Mouse (Mus musculus) lung, postnatal 0 days (tissue): ENCODE results near the gene Fstl5. TPM values are rescaled to one million over a fixed set of nuclear protein-coding genes. Genes with fewer than 3 reads are reported as not detected.

Experiments
- ATAC-seq: fragments of 200-750 bp; cut with Nextera tagmentation; 2 replicates; pipeline ENCODE4 v1.8.0; 2017; ENCODE audit warnings: moderate library complexity
- DNase-seq: peaks from one replicate; pipeline ENCODE4 v3.0.0-alpha.2; 2016; ENCODE audit warnings: low spot score
- H3K27ac ChIP-seq: fragments of 300-500 bp; sonication (generic); 2 replicates; pipeline ENCODE4 v1.5.1; 2014; ENCODE audit warnings: antibody characterized with exemption, mild to moderate bottlenecking, low read length, mixed read lengths
- H3K27me3 ChIP-seq: fragments of 300-500 bp; sonication (generic); replicated peaks from 2 replicates; pipeline ENCODE4 v1.6.1; 2014; ENCODE audit warnings: low read length, mixed read lengths; ENCODE audit not compliant: insufficient read depth
- H3K36me3 ChIP-seq: fragments of 300-500 bp; sonication (generic); 2 replicates; pipeline ENCODE4 v1.6.1; 2014; ENCODE audit warnings: low read length, mixed read lengths; ENCODE audit not compliant: insufficient read depth
- H3K4me1 ChIP-seq: fragments of 300-500 bp; sonication (generic); 2 replicates; pipeline ENCODE4 v1.6.1; 2014; ENCODE audit warnings: antibody characterized with exemption, low read depth, low read length, mixed read lengths; ENCODE audit not compliant: insufficient read depth
- H3K4me2 ChIP-seq: fragments of 300-500 bp; sonication (generic); replicated peaks from 2 replicates; pipeline ENCODE4 v1.6.1; 2014; ENCODE audit warnings: low read depth, mild to moderate bottlenecking, low read length, moderate library complexity, mixed read lengths
- H3K4me3 ChIP-seq: fragments of 300-500 bp; sonication (generic); 2 replicates; pipeline ENCODE4 v1.5.1; 2014; ENCODE audit warnings: low read depth, low read length
- H3K9ac ChIP-seq: fragments of 300-500 bp; sonication (generic); replicated peaks from 2 replicates; pipeline ENCODE4 v1.6.1; 2014; ENCODE audit warnings: low read depth, mild to moderate bottlenecking
- H3K9me3 ChIP-seq: fragments of 300-500 bp; sonication (generic); 2 replicates; pipeline ENCODE4 v1.6.1; 2016; ENCODE audit warnings: low read length, mixed read lengths
- CTCF ChIP-seq: IDR thresholded peaks from 2 replicates; pipeline ENCODE4 v1.5.1; 2016; ENCODE audit warnings: antibody characterized with exemption, mild to moderate bottlenecking
- EP300 ChIP-seq: IDR thresholded peaks from 2 replicates; pipeline ENCODE4 v1.6.1; 2016; ENCODE audit warnings: antibody characterized with exemption, mild to moderate bottlenecking, control low read depth
- WGBS: fragments of 180-500 bp; shearing (Covaris S2); extraction: QIAGEN DNeasy Blood & Tissue Kit; methylation state at CpG from one replicate; pipeline ENCODE4 v1.1.7; 2014; 5-methylcytosine and 5-hydroxymethylcytosine counted together
- polyA plus RNA-seq: library from polyadenylated mRNA; unstranded; fragments of >200 nt; fragmentation: Nextera tagmentation; extraction: Ambion mirVana; gene quantifications from 2 replicates; pipeline ENCODE4 v1.2.1, GENCODE M21; 2015

Gene Fstl5
- polyA plus RNA-seq, 1 experiment from 2014 or later = not detected

DNA sequence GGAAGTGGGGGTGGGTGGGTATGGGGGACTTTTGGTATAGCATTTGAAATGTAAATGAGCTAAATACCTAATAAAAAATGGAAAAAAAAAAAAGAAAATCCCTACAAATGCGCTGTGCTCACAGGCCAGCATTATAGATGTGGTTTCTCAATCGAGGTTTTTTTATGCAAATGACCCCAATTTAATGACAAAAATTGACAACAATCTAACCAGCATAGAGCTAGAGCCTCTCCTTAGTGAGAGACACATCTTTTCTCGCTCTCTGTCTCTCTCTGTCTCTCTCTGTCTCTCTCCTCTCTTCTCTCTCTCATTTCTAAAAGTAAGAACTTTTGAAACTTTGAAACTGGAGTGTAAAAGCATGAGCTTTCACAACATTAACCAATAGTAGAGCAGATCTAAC lies 498.4 kb downstream of the Fstl5 start:
- no peak overlapping the region for H3K4me2 ChIP-seq
- H3K27me3 ChIP-seq = no peaks in the 10 kb centered on the region
- no peak for DNase-seq
- 65% methylated on average over 3 of the region's 3 CpGs for WGBS
- no peaks in the 10 kb centered on the region for H3K4me1 ChIP-seq
- H3K4me3 ChIP-seq = no peak overlapping the region
- no peaks in the 10 kb centered on the region for H3K36me3 ChIP-seq
- TF ChIP-seq EP300 (no peak), CTCF (no peak)
- H3K9ac ChIP-seq = no peak overlapping the region
- H3K9me3 ChIP-seq = no peaks in the 10 kb centered on the region
- H3K27ac ChIP-seq = no peak overlapping the region
- no peak for ATAC-seq

DNA sequence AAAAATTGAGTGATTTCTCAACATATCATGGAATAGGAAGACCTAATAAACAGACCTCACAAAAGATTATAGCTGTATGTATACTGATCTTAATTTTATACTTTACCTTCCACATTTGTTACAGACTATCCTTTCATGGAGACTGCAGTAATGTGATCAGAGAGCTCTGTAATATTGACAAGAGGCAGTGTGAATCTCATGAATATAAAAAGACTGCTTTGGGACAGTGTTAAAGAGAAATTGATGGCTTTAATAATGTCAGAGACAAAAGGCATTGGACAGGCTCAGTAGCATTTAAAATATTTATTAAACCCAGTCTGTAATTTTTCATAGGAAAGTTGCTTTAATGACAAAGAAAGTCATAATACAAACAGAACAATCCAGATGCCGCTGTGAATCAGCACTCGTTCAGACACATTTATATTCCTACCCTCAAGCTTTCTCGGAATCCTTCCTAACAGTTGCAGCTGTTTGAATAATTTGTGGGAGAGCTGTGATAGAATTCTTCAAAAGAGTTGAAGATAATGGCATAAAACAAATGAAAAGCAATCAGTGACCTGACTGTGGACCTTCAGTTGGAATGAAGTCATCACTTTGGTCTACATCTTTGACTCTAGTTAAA lies 499.0 kb downstream of the Fstl5 start:
- ATAC-seq = no peak

DNA sequence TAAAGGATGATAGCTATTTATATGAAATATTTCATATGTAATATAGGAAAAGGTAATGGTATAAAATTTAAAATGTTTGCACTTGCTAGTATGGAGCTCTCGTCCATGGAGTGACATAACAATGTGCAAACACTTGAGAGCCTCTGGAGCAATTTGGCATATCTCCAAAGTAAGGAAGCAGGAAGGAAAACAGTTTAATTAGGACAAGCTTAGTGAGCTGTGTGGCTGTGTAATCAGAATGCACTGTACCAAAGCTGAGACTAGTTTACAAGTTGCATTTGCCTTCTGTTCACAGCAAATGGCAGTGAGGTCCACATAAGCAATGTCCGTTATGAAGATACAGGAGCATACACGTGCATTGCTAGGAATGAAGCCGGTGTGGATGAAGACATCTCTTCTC lies 519.1 kb downstream of the Fstl5 start:
- TF ChIP-seq EP300 (no peak), CTCF (no peak)
- H3K4me3 ChIP-seq = no peak overlapping the region
- 52% methylated on average over 4 of the region's 4 CpGs for WGBS
- no peaks in the 10 kb centered on the region for H3K9me3 ChIP-seq
- H3K4me1 ChIP-seq = no peaks in the 10 kb centered on the region
- ATAC-seq = no peak
- H3K36me3 ChIP-seq = no peaks in the 10 kb centered on the region
- H3K27ac ChIP-seq = no peak overlapping the region
- H3K4me2 ChIP-seq = no peak overlapping the region
- H3K27me3 ChIP-seq = no peaks in the 10 kb centered on the region
- no peak for DNase-seq
- H3K9ac ChIP-seq = no peak overlapping the region

More for the DNA sequence above, 499.0 kb downstream of the Fstl5 start:
- Histone ChIP-seq H3K27me3 (no peaks in the 10 kb centered on the region), H3K4me3 (no peak overlapping the region), H3K4me1 (no peaks in the 10 kb centered on the region), H3K9ac (no peak overlapping the region), H3K4me2 (no peak overlapping the region), H3K27ac (no peak overlapping the region), H3K36me3 (no peaks in the 10 kb centered on the region), H3K9me3 (no peaks in the 10 kb centered on the region)
- WGBS = 80% methylated on average over 3 of the region's 3 CpGs
- TF ChIP-seq CTCF (no peak), EP300 (no peak)
- no peak for DNase-seq

DNA sequence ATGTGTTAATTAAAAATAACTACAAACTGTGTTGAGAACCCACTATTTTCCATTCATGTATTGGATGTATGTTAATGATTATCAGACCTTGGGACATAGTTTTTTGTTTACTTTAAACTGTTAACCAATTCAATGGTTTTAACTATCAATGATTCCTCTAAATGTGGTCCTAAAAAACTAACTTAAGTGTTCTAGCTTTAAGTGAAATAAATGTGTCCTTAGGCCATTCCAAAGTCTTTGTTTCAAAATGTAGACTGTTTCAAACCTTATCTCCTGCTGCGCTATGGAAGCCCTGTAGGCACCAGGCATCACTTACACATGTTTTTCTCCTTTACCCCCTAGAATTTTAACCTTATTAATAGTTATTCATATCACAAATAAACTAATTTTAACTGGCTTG lies 546.0 kb downstream of the Fstl5 start:
- no peaks in the 10 kb centered on the region for H3K27me3 ChIP-seq
- ATAC-seq (no peak), DNase-seq (no peak)
- no peaks in the 10 kb centered on the region for H3K36me3 ChIP-seq
- H3K9ac ChIP-seq = no peak overlapping the region
- no peak overlapping the region for H3K27ac ChIP-seq
- no peaks in the 10 kb centered on the region for H3K9me3 ChIP-seq
- no peaks in the 10 kb centered on the region for H3K4me1 ChIP-seq
- H3K4me3 ChIP-seq = no peak overlapping the region
- no peak overlapping the region for H3K4me2 ChIP-seq
- WGBS = 80% methylated on average over 1 of the region's 1 CpGs
- TF ChIP-seq EP300 = no peak
- TF ChIP-seq CTCF = no peak

DNA sequence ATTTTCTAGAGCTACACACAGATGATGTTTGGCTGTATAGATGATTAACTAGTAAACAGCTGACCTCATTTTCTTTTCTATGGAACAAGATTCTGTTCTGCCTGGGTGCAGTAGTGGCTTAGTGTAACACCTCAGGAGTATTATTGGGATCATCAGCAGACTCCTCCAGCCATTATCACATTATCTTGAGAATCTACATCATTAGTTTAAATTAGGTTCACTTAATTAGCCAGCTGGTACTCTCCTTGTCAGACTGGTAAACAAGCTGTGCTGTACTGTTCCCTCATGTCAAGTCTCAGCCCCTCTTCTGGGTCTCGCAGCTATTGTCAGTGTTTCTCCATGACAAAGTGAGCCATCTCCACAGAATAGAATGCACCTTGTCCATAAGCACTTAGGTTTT lies 580.2 kb downstream of the Fstl5 start:
- no peaks in the 10 kb centered on the region for H3K36me3 ChIP-seq
- no peaks in the 10 kb centered on the region for H3K4me1 ChIP-seq
- 60% methylated on average over 1 of the region's 1 CpGs for WGBS

DNA sequence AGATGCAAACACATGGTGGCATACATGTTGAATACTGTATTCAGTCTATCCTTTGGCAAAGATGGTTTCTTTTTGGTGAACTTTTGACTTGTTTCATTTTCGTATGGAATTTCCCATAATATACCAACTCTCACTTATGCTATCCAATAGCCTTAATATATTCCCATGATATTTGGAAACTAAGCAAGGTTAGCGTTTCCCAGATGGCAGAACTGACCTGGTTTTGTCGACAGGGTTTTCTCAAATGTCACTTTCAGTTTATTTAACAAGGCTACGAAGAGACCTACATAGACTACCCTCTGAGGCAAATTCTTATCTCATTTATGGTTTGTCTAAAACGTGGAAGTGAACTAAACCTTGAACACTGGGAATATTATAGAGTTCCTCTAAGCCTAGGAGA lies 596.8 kb downstream of the Fstl5 start:
- no peak for TF ChIP-seq CTCF
- TF ChIP-seq EP300 = no peak
- H3K36me3 ChIP-seq = no peaks in the 10 kb centered on the region

More for the DNA sequence above, 580.2 kb downstream of the Fstl5 start:
- Histone ChIP-seq H3K27ac (no peak overlapping the region), H3K4me3 (no peak overlapping the region), H3K9ac (no peak overlapping the region), H3K27me3 (no peaks in the 10 kb centered on the region), H3K9me3 (no peaks in the 10 kb centered on the region), H3K4me2 (no peak overlapping the region)
- TF ChIP-seq EP300 (no peak), CTCF (no peak)
- ATAC-seq (no peak), DNase-seq (no peak)

DNA sequence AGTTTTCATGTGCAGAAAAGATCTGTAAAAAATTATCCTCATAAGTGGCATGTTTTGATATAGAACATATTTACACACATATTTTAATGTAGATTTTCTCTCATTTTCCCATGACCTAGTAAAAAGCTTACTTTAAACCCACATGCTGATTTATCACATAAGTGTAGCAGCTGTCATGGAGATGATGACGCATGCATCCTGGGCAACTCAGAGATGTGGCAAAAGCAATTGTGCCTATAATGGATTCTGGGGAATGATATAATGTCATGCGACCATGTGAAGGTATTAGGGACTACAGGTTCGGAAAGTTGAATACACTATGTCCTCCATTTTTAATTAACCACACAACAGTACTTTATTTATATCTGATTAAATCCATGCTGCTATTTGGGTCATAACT lies 601.9 kb downstream of the Fstl5 start:
- WGBS = 93% methylated on average over 3 of the region's 3 CpGs
- H3K4me2 ChIP-seq = no peak overlapping the region
- DNase-seq = no peak

More for the DNA sequence above, 596.8 kb downstream of the Fstl5 start:
- H3K9ac ChIP-seq = no peak overlapping the region
- DNase-seq (no peak), ATAC-seq (no peak)
- H3K4me3 ChIP-seq = no peak overlapping the region
- WGBS = 47% methylated on average over 5 of the region's 5 CpGs
- no peaks in the 10 kb centered on the region for H3K9me3 ChIP-seq
- no peak overlapping the region for H3K4me2 ChIP-seq
- no peaks in the 10 kb centered on the region for H3K27me3 ChIP-seq
- no peak overlapping the region for H3K27ac ChIP-seq
- H3K4me1 ChIP-seq = no peaks in the 10 kb centered on the region

More for the DNA sequence above, 601.9 kb downstream of the Fstl5 start:
- Histone ChIP-seq H3K9me3 (no peaks in the 10 kb centered on the region), H3K4me1 (no peaks in the 10 kb centered on the region), H3K27ac (no peak overlapping the region), H3K9ac (no peak overlapping the region), H3K36me3 (no peaks in the 10 kb centered on the region), H3K27me3 (no peaks in the 10 kb centered on the region), H3K4me3 (no peak overlapping the region)
- TF ChIP-seq EP300 = no peak
- TF ChIP-seq CTCF = no peak
- ATAC-seq = no peak
